Comparison of ENCODE assay signal across 20 mouse cellular contexts in genomic region chr17:10766735-10767406, GRCm38 (mm10).
DNase-seq lines count a peak whose midpoint lies in the region; ATAC-seq and TF ChIP-seq lines count a peak whose summit lies in the region.
"Had no signal": no experiment of that assay in that cellular context is flagged by ENCODE, and none has a peak within 500 bp of the region (broad histone marks: within the 10 kb centered on the region; RNA-seq: fewer than 3 reads in every experiment).

No protein-coding gene starts in this region.

- DNase-seq in gastrocnemius, adult 18-20 months (ENCODE audit: low spot score) = peak; percentile 71
- no peak for DNase-seq in gastrocnemius, postnatal 14 days
- no peak for DNase-seq in heart, postnatal 14 days
- DNase-seq in kidney, postnatal 0 days (ENCODE audit: low spot score) = peak; percentile 85
- DNase-seq in kidney, adult 9 months = no peak
- no peak for DNase-seq in retina, embryonic 14.5 days (ENCODE audit: low spot score)
- DNase-seq: adrenal gland, postnatal 14 days; cerebellum, adult 9-11 months; midbrain, embryonic 14.5 days; right cerebral cortex, postnatal 25 days; thymus, adult 18-20 months had no signal

- TF ChIP-seq CTCF in kidney, postnatal 0 days (IDR thresholded peaks at IDR 0.05; ENCODE audit: low read depth) = no peak

- intact Hi-C loops in gastrocnemius, postnatal 14 days (cut with DNase I; ENCODE audit: low total_unique reads) = no loop called here
- intact Hi-C loops in heart, postnatal 14 days (cut with DNase I) = no loop called here

- H3ac ChIP-seq in myocyte (ENCODE audit: control insufficient read depth, insufficient read length) = no peak overlapping the region

- H3K4me3 ChIP-seq in heart, embryonic 13.5 days = no peak overlapping the region
- no peak overlapping the region for H3K4me3 ChIP-seq in kidney, postnatal 0 days (replicated peaks; ENCODE audit: low read depth, low read length)
- H3K4me3 ChIP-seq in myocyte = no peak overlapping the region
- H3K4me3 ChIP-seq: embryonic facial prominence, embryonic 12.5 days; erythroblast, embryonic 14.5 days; forebrain, embryonic 13.5 days; liver, embryonic 15.5 days; megakaryocyte, embryonic 14.5 days; stomach, embryonic 15.5 days had no signal

- no peaks in the 10 kb centered on the region for H3K9me3 ChIP-seq in heart, embryonic 13.5 days
- no peaks in the 10 kb centered on the region for H3K9me3 ChIP-seq in kidney, postnatal 0 days (replicated peaks; ENCODE audit: low read length)
- H3K9me3 ChIP-seq: embryonic facial prominence, embryonic 12.5 days; forebrain, embryonic 13.5 days; liver, embryonic 15.5 days; megakaryocyte, embryonic 14.5 days; stomach, embryonic 15.5 days had no signal

- H3K4me1 ChIP-seq in heart, embryonic 13.5 days = peaks cover 7% of the 10 kb centered on the region; the same call in 1 of the 2 replicates
- H3K4me1 ChIP-seq in kidney, postnatal 0 days (replicated peaks; ENCODE audit: insufficient read depth, low read length) = no peaks in the 10 kb centered on the region
- H3K4me1 ChIP-seq: embryonic facial prominence, embryonic 12.5 days; liver, embryonic 15.5 days; megakaryocyte, embryonic 14.5 days; stomach, embryonic 15.5 days had no signal

- H3K36me3 ChIP-seq in heart, embryonic 13.5 days = no peaks in the 10 kb centered on the region
- no peaks in the 10 kb centered on the region for H3K36me3 ChIP-seq in kidney, postnatal 0 days (ENCODE audit: insufficient read depth, low read length)
- H3K36me3 ChIP-seq in myocyte (ENCODE audit: control insufficient read depth, insufficient read depth) = no peaks in the 10 kb centered on the region
- H3K36me3 ChIP-seq: embryonic facial prominence, embryonic 12.5 days; liver, embryonic 15.5 days; stomach, embryonic 15.5 days had no signal

- H3K9ac ChIP-seq in heart, embryonic 13.5 days = no peak overlapping the region
- H3K9ac ChIP-seq in kidney, postnatal 0 days (ENCODE audit: low read depth, low read length) = no peak overlapping the region
- H3K9ac ChIP-seq: embryonic facial prominence, embryonic 12.5 days; forebrain, embryonic 13.5 days; hindbrain, embryonic 14.5 days; liver, embryonic 15.5 days; stomach, embryonic 15.5 days had no signal

- 53% methylated on average over 10 of the region's 10 CpGs for WGBS in heart, embryonic 13.5 days
- 44% methylated on average over 10 of the region's 10 CpGs for WGBS in kidney, postnatal 0 days

- H3K27me3 ChIP-seq in heart, embryonic 13.5 days (replicated peaks) = no peaks in the 10 kb centered on the region
- no peaks in the 10 kb centered on the region for H3K27me3 ChIP-seq in kidney, postnatal 0 days (ENCODE audit: insufficient read depth, low read length)
- H3K27me3 ChIP-seq in myocyte (ENCODE audit: control insufficient read depth, insufficient read depth, insufficient read length) = no peaks in the 10 kb centered on the region
- H3K27me3 ChIP-seq: embryonic facial prominence, embryonic 12.5 days; forebrain, embryonic 13.5 days; liver, embryonic 15.5 days; megakaryocyte, embryonic 14.5 days; stomach, embryonic 15.5 days had no signal

- no peaks in the 10 kb centered on the region for H3K79me2 ChIP-seq in myocyte (ENCODE audit: control insufficient read depth, insufficient read depth)

- ATAC-seq in heart, embryonic 13.5 days (ENCODE audit: extremely low read depth, insufficient number of reproducible peaks, low FRiP score, low TSS enrichment) = no peak
- ATAC-seq in kidney, postnatal 0 days (replicated peaks; ENCODE audit: low FRiP score, low read depth) = peak; percentile 80; the same call in 1 of the 2 replicates
- ATAC-seq: forebrain, embryonic 13.5 days had no signal

- H3K4me2 ChIP-seq in heart, embryonic 13.5 days = no peak overlapping the region; the same call in 1 of the 2 replicates
- no peak overlapping the region for H3K4me2 ChIP-seq in kidney, postnatal 0 days (ENCODE audit: low read length)
- H3K4me2 ChIP-seq in myocyte (ENCODE audit: low read depth) = peak overlapping the region; percentile 8
- H3K4me2 ChIP-seq: embryonic facial prominence, embryonic 12.5 days; forebrain, embryonic 13.5 days; hindbrain, embryonic 14.5 days; liver, embryonic 15.5 days; stomach, embryonic 15.5 days had no signal

- no peak for TF ChIP-seq POLR2A in myocyte (IDR thresholded peaks at IDR 0.05; ENCODE audit: insufficient read length, low read depth)

- H3K27ac ChIP-seq in heart, embryonic 13.5 days (replicated peaks) = peak overlapping the region; percentile 28
- no peak overlapping the region for H3K27ac ChIP-seq in kidney, postnatal 0 days
- H3K27ac ChIP-seq: embryonic facial prominence, embryonic 12.5 days; forebrain, embryonic 13.5 days; hindbrain, embryonic 14.5 days; liver, embryonic 15.5 days; stomach, embryonic 15.5 days had no signal

TF ChIP-seq in myocyte, 11 proteins besides CTCF, POLR2A, EP300 and RAD21:
- TF ChIP-seq REST (IDR thresholded peaks at IDR 0.05; ENCODE audit: insufficient read depth, insufficient read length) (no peak), TCF12 (IDR thresholded peaks at IDR 0.05; ENCODE audit: insufficient read depth, poor library complexity, severe bottlenecking) (no peak), SRF (IDR thresholded peaks at IDR 0.05; ENCODE audit: control insufficient read depth, insufficient read length, low read depth) (no peak), POLR2AphosphoS2 (IDR thresholded peaks at IDR 0.05; ENCODE audit: insufficient read length, low read depth) (no peak), MAX (IDR thresholded peaks at IDR 0.05; ENCODE audit: low read depth) (no peak), MYOD1 (IDR thresholded peaks at IDR 0.05; ENCODE audit: control insufficient read depth in 1 of 3, insufficient read length in 2 of 3, low read depth in 2 of 3) (peak in 1 of 3 experiments; percentile 68)
TF ChIP-seq in myocyte: peak in this region for 1.

Comparison
In these comparisons a context has a peak if more than half of its experiments do, and no peak if none do; other contexts are left out.
1. DNase-seq: peak in gastrocnemius, adult 18-20 months (single experiment) and kidney, postnatal 0 days (single experiment); none in gastrocnemius, postnatal 14 days (single experiment), heart, postnatal 14 days (0 of 2), kidney, adult 9 months (single experiment) and retina, embryonic 14.5 days (single experiment).